Mouse (Mus musculus) macrophage (primary cell): ENCODE measurements around the gene Cic. TPM values are rescaled to one million over a fixed set of nuclear protein-coding genes. Genes with fewer than 3 reads are reported as not detected.
"Not testable (repeated sequence)": the region's sequence is repeated elsewhere in the genome, so short reads cannot be mapped to it uniquely, and the experiment has no call there.

ENCODE experiments used
- H3K27ac ChIP-seq: fragments of 350-480 bp; formaldehyde crosslinking; 2 replicates; pipeline ENCODE4 v1.9.0; 2021
- H3K36me3 ChIP-seq: fragments of 350-480 bp; formaldehyde crosslinking; 2 replicates; pipeline ENCODE4 v1.9.0; 2021; ENCODE audit errors: inconsistent target
- H3K4me3 ChIP-seq: fragments of 350-480 bp; formaldehyde crosslinking; 2 replicates; pipeline ENCODE4 v1.9.0; 2021; ENCODE audit errors: inconsistent target
- H3K79me2 ChIP-seq: fragments of 350-480 bp; formaldehyde crosslinking; 2 replicates; pipeline ENCODE4 v1.9.0; 2021; ENCODE audit errors: inconsistent target
- WGBS: methylation state at CpG from one replicate; pipeline ENCODE4 v1.1.7; 2026; ENCODE audit warnings: inconsistent platforms; ENCODE audit not compliant: missing documents; 5-methylcytosine and 5-hydroxymethylcytosine counted together
- polyA plus RNA-seq: library from polyadenylated mRNA; stranded (reverse); fragments of 250-400 nt; gene quantifications from 3 replicates; pipeline ENCODE4 v1.2.4, GENCODE M21; 2018; ENCODE audit warnings: inconsistent platforms

Gene Cic
- polyA plus RNA-seq, 1 experiment from 2014 or later, result 139 TPM

GRCm38 (mm10) chr7:25249314-25250140 is 18.0 kb upstream of the Cic start:
- Histone ChIP-seq H3K79me2 (peaks cover 51% of the 10 kb centered on the region), H3K27ac (peak overlapping the region; percentile 79), H3K4me3 (peak overlapping the region; percentile 91), H3K36me3 (peaks cover 4% of the 10 kb centered on the region; the same call in 1 of the 2 replicates)
- WGBS, result under 1% methylated on average over 41 of the region's 73 CpGs

- Histone ChIP-seq H3K79me2 (peaks cover 43% of the 10 kb centered on the region), H3K27ac (peak within 1 kb of the TSS; percentile 79), H3K36me3 (peaks cover 2% of the 10 kb centered on the region; the same call in 1 of the 2 replicates), H3K4me3 (peak within 1 kb of the TSS; percentile 91)
- WGBS, result under 1% methylated on average over 47 of the region's 81 CpGs
These were observed 17.1 kb upstream of the Cic start, which contains the start of gene Erf for GRCm38 (mm10) chr7:25250141-25250972. TSS of gene Erf (minus strand) at chr7:25250761.

- WGBS, result 8% methylated on average over 22 of the region's 22 CpGs
- Histone ChIP-seq H3K36me3 (no peaks in the 10 kb centered on the region), H3K79me2 (peaks cover 34% of the 10 kb centered on the region), H3K4me3 (peak overlapping the region; percentile 12; the same call in 1 of the 2 replicates), H3K27ac (no peak overlapping the region)
These were observed 16.3 kb upstream of the Cic start for GRCm38 (mm10) chr7:25251071-25251791.

GRCm38 (mm10) chr7:25251822-25252221 is 15.7 kb upstream of the Cic start:
- Histone ChIP-seq H3K36me3 (no peaks in the 10 kb centered on the region), H3K4me3 (no peak overlapping the region), H3K79me2 (peaks cover 28% of the 10 kb centered on the region), H3K27ac (no peak overlapping the region)
- WGBS, result 55% methylated on average over 8 of the region's 8 CpGs

- H3K36me3 ChIP-seq, result no peaks in the 10 kb centered on the region
- no peak overlapping the region for H3K27ac ChIP-seq
- WGBS, result 100% methylated on average over 1 of the region's 1 CpGs
- no peak overlapping the region for H3K4me3 ChIP-seq
- no peaks in the 10 kb centered on the region for H3K79me2 ChIP-seq
These were observed 5.6 kb upstream of the Cic start for GRCm38 (mm10) chr7:25261896-25262295.

GRCm38 (mm10) chr7:25263968-25264870 is 3.3 kb upstream of the Cic start:
- Histone ChIP-seq H3K27ac (no peak overlapping the region), H3K4me3 (no peak overlapping the region), H3K79me2 (peaks cover 9% of the 10 kb centered on the region), H3K36me3 (no peaks in the 10 kb centered on the region)
- 87% methylated on average over 17 of the region's 17 CpGs for WGBS

GRCm38 (mm10) chr7:25265743-25266142 is 1.8 kb upstream of the Cic start:
- 69% methylated on average over 4 of the region's 5 CpGs for whole genome bisulfite sequencing
- H3K36me3 ChIP-seq, result not testable (repeated sequence)

GRCm38 (mm10) chr7:25266180-25266962 is 1.1 kb upstream of the Cic start:
- no peak overlapping the region for H3K4me3 ChIP-seq
- peaks cover 29% of the 10 kb centered on the region for H3K79me2 ChIP-seq
- WGBS, result 95% methylated on average over 8 of the region's 8 CpGs
- H3K27ac ChIP-seq, result no peak overlapping the region
- no peaks in the 10 kb centered on the region for H3K36me3 ChIP-seq

More at GRCm38 (mm10) chr7:25265743-25266142, 1.8 kb upstream of the Cic start:
- H3K79me2 ChIP-seq, result peaks cover 22% of the 10 kb centered on the region
- not testable (repeated sequence) for H3K4me3 ChIP-seq, H3K27ac ChIP-seq

- Histone ChIP-seq H3K27ac (peak overlapping the region; percentile 92), H3K79me2 (peaks cover 38% of the 10 kb centered on the region), H3K36me3 (no peaks in the 10 kb centered on the region), H3K4me3 (peak overlapping the region; percentile 77)
- WGBS, result under 1% methylated on average over 32 of the region's 33 CpGs
These were observed 403 bp downstream of the Cic start for GRCm38 (mm10) chr7:25267751-25268463.

GRCm38 (mm10) chr7:25268588-25268987 is 1.1 kb downstream of the Cic start:
- Histone ChIP-seq H3K79me2 (peaks cover 41% of the 10 kb centered on the region), H3K36me3 (no peaks in the 10 kb centered on the region), H3K4me3 (peak overlapping the region; percentile 77), H3K27ac (peak overlapping the region; percentile 80)
- 0% methylated on average over 7 of the region's 7 CpGs for WGBS

- H3K79me2 ChIP-seq, result peaks cover 45% of the 10 kb centered on the region
- H3K27ac ChIP-seq, result peak overlapping the region; percentile 80
- H3K36me3 ChIP-seq, result no peaks in the 10 kb centered on the region
- peak overlapping the region; percentile 77 for H3K4me3 ChIP-seq
- 0% methylated on average over 4 of the region's 4 CpGs for WGBS
These were observed 1.5 kb downstream of the Cic start for GRCm38 (mm10) chr7:25269029-25269428.

- peak overlapping the region; percentile 77 for H3K4me3 ChIP-seq
- H3K27ac ChIP-seq, result peak overlapping the region; percentile 80
- H3K36me3 ChIP-seq, result no peaks in the 10 kb centered on the region
- 22% methylated on average over 7 of the region's 8 CpGs for WGBS
- peaks cover 52% of the 10 kb centered on the region for H3K79me2 ChIP-seq
These were observed 2.2 kb downstream of the Cic start for GRCm38 (mm10) chr7:25269545-25270271.
